Mouse (Mus musculus): ENCODE measurements at regions not wholly inside any gene's neighbourhood (a gene's known extent, or its start where the extent isn't known, plus 50 kb on each side); places are given as distances from the start of the nearest gene placed in this dataset.
A peak's percentile ranks its signal among the peaks of the same experiment; 100 is the strongest.

DNA sequence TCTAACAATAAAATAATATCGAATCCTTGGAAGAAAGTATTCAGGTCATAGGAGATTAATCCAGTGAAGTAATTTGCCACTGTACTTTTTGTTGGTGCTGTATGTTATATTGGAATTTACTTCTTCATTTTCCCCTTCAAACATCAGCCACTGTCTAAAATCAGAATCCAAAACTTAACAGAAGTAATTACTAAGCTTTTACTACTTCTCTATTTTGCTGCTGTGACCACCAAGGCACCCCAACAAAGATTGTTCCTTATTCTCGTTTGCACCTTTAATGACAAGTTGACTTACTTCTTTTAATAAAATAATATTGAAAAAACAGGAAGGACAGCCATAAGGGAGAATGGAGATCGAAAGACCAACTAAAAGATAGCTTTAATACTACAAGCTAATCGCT is 1130.1 kb upstream of the Cited2 start:
- DNase-seq (ENCODE audit: low spot score) = no peak

DNA sequence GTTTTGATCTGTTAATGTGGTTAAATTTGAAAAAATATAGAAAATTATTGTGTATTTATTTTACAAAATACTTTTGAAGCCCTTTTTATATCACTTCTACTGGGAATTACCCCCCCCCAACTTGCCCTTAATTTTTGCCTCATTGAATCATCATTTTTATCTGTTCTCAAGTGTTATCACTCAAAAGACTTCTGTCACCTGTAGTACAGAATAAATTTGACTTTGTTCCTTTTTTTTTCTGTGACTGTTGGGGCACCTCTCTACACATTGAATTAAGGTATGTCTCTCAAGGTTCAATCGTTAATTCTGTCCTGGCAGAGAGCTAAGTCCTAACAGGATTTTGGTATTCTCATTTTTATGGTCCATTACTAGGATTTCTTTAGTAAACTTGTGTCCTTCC is 1123.0 kb upstream of the Cited2 start:
- no peak for DNase-seq (ENCODE audit: low spot score)

DNA sequence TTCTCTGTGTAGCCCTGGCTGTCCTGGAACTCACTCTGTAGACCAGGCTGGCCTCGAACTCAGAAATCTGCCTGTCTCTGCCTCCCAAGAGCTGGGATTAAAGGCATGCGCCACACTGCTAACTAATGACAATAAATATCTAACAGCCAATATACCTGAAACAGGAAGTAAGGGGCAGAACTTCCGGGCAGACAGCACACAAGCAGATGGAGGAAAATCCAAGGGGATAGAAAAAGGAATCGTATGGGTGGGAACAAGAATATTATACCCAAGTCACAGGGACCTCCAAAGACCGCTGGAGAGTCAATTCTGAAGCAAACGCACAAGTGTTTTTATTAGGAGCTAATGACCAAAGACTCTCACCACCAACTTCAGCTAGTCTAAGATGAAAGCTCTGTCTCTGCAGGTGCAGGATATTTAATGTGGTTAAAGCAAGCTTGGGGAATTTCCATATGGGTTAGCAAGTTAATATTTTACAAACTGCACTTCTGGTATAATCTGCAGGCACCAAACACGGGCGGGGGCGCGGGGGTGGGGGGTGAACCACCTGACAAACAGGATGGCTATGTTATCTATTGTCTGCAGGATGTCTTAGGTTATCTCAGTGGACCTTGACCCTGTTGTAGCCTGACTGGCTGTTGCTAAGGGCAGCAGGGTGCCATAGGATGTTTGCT is 1122.3 kb upstream of the Cited2 start:
- DNase-seq (ENCODE audit: low spot score) = peak; percentile 90

GRCm38 (mm10) chr10:16601225-16601595 is 1121.8 kb upstream of the Cited2 start:
- no peak for DNase-seq (ENCODE audit: low spot score)

DNA sequence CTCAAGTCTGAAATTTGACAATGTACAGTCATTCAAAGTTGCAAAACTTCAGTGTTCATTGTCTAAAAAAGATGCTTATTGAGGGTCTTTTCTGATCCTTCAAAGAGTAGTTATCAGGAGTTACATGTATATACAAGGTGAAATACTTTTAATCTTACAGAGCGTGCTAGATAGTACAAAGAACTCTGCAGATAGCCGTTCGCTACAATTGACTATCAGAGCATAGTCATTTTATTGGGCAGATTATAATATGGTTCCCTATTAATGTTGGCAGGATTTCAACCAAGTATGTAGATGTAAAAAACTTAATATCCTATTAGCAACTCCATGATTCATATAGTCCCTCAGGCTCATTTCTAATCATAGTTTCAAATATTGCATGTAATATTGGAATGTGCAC is 1114.7 kb upstream of the Cited2 start:
- no peak for DNase-seq (ENCODE audit: low spot score)

DNA sequence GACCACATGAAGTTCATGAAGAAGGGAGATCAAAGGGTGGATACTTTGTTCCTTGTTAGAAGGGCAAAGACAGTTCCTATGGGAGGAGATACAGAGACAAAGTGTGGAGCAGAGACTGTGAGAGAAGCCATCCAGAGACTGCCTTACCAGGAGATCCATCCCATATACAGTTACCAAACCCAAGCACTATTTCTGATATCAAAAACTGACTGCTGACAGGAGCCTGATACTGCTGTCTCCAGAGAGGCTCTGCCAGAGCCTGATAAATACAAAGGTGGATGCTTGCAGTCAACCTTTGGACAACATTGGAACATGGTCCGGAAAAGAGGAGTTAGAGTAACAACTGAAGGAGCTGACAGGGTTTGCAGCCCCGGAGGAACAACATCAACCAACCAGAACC is 1104.3 kb upstream of the Cited2 start:
- DNase-seq (ENCODE audit: low spot score) = no peak

DNA sequence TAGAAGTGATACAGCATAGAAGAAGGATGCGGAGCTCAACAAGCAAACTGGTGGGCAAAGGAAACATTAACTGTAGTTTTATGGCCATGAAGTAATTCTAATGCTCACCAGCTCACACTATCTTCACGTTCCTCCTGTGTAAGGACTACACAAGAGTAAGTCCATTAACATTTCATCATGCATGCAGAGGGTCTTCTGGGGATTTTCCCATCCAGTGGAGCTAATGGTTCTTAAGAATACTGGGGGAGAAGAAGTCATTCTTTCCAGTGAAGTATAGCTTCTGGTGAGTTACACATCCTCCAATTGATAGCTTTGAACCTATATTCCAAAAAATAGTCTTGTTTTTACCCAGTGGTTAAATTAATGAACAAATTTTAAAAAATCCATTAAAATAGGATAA is 1103.4 kb upstream of the Cited2 start:
- no peak for DNase-seq (ENCODE audit: low spot score)

DNA sequence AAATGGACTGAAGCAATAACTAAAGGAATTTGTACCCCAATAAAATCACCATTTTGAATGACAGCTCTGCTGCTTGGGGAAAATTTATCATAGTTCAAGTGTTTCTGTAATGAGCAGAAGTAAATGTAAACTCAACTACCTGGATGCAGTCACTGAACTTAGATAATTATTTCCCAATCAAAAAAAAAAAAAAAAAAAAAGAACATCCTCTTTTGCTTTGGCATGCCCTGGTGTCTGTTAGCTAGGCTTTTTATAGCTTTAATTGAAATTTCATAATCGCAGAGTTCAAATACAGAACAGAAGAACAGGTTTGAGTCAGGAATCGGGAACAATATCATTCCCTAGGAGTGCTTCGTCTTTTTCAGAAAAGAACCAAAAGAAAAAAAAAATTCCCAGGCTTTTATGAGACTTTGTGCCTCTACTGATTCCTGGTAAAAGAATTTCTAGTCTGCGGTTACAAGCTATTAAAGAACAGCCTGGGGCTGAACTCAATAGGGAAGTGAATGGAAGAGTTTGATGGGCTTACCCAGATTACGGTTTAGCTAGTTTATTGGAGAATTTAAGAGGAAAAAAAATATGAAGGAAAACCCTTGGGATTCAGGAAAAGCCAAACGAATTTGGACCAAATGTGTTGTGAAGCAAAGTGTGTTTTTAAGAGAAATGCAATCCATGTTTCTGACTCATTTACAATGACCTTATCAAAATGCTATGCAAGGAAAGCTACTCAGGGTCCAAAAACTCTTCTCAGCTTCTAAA is 1102.0 kb upstream of the Cited2 start:
- DNase-seq (ENCODE audit: low spot score) = no peak

DNA sequence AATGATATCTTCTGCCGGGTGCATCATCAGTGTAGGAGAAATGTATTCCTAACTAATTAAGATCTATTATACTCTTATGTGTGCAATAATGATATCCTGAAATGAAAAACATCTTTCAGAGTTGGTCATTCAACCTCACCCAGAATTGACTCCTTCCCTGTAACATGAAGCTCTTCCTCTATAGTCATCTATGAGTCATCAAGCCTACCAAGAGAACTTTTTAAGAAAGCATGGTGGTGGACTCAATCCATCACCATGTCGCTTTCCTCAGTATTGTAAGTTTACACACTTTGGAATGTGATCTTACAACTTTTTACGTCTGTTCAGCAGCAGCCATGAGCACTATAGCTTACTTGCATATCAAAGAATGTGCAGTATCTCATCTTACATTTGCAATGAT is 1100.2 kb upstream of the Cited2 start:
- DNase-seq (ENCODE audit: low spot score) = no peak

GRCm38 (mm10) chr10:16633236-16633635 is 1089.8 kb upstream of the Cited2 start:
- no peak for DNase-seq (ENCODE audit: low spot score)

- DNase-seq (ENCODE audit: low spot score) = no peak
These were observed 1087.6 kb upstream of the Cited2 start for GRCm38 (mm10) chr10:16635463-16635862.

DNA sequence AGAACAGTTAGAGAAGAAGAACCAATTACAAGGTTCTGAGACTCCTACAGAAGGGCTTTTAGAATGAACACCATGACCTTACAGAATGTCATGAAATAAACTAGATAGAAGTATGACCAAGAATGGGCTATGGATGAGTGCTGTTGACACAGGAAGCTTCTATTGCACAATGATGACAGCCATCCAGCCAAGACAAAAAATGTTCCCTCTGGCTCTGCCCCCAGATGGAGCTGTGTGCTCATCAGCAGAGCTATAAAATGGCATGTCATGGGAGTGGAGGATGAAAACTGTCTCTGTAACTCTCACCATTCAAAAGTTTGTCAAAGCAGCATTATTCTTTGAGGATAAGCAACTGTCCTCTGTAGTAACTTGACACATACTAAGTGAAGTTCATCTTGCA is 1086.0 kb upstream of the Cited2 start:
- DNase-seq (ENCODE audit: low spot score) = peak; percentile 9

DNA sequence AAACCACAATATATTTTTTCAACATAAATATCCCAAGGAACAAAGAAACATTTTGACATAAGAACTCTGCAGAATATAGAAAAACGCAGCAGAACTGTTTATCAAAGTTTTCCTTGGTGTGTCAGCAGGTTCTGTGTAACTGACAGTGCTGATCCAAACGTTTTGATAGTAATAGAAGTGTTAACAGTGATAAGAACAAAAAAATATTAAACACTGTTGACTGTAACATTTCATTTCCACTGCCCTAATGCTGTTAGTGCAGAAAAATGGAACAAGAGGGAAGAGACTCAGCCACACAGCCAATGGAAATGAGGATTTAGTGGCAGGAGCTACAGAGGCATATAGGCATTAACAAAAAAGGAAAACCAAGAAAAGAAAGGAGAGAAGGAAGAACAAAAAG is 1084.9 kb upstream of the Cited2 start:
- DNase-seq (ENCODE audit: low spot score) = no peak

DNA sequence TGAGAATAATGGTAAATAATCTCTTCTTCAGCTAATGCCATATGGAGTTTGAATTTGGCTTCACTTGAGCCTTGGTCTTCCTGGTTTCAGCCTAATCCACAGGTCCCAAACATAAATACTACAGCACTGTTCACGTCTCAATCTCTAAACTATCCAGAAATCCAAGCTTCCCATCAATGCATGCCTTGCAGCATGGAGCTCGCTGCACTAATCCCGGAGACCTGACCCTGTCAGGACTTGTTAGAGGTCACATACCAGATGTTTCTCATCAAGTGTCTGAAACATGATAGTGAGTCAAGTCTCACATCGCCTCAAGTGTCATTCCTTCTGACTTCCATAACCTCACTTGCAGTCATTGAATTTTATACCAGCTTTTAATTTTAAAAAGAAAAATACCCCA is 1082.9 kb upstream of the Cited2 start:
- DNase-seq (ENCODE audit: low spot score) = peak; percentile 20

DNA sequence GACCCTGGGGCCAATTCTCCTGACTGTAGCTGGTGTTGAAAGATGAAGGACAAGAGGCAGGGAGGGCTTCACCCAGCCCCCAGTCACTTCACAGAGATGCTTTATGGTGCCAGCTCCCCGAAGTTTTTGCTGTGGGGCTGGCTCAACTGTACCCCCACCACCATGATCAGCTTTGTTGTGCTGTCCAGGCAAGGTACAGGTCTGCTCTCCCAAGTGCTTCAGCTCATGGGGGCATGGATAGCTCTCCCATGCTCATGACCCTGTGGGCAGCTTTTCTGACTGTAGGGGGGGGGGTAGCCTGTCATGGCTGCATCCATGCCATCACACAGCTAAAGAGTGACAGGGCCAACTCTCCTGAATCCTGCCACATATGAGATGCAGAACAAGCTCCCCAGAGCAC is 1072.9 kb upstream of the Cited2 start:
- DNase-seq (ENCODE audit: low spot score) = no peak

DNA sequence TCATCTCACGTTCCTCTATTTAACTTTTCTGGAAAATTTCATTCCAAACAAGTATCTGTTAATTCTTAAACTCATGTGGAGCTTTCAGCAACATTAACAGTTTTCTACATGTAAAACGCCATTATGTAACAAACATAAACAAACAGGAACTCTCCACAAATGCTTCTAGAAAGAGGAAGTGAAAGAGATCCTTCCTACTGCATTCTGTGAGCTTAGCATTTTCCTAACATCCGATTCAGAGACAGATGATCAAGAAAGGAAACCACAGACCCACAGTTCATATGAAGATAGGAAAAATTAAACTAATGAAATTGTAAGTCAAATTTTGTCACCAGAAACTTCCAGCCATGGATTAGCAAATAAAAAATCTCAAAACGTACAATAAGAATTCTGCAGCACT is 1070.6 kb upstream of the Cited2 start:
- no peak for DNase-seq (ENCODE audit: low spot score)

- DNase-seq (ENCODE audit: low spot score) = no peak
These were observed 1058.5 kb upstream of the Cited2 start for GRCm38 (mm10) chr10:16664483-16664882.

GRCm38 (mm10) chr10:16670286-16670685 is 1052.7 kb upstream of the Cited2 start:
- no peak for DNase-seq (ENCODE audit: low spot score)

GRCm38 (mm10) chr10:16681001-16681400 is 1042.0 kb upstream of the Cited2 start:
- DNase-seq (ENCODE audit: low spot score) = no peak

DNA sequence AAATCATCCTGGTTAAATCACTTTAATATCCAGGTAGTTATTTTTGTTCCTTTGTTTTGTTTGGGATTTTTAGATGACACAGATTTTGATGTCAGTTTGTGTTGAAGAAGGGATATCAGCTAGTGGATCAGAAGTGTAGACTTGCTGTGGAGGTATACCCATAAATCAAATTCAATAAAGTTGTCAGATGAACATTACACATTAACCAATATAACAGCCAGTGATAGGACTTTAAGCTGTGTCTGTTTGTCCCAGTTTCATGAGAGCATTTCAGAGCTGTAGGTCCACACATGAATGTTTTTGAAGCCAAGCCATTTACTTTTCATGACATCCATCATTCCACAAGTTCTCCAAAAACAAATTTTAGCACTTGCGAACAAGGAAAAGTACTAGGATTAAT is 1037.7 kb upstream of the Cited2 start:
- no peak for DNase-seq (ENCODE audit: low spot score)

GRCm38 (mm10) chr10:16706976-16707375 is 1016.0 kb upstream of the Cited2 start:
- DNase-seq (ENCODE audit: low spot score) = no peak

DNA sequence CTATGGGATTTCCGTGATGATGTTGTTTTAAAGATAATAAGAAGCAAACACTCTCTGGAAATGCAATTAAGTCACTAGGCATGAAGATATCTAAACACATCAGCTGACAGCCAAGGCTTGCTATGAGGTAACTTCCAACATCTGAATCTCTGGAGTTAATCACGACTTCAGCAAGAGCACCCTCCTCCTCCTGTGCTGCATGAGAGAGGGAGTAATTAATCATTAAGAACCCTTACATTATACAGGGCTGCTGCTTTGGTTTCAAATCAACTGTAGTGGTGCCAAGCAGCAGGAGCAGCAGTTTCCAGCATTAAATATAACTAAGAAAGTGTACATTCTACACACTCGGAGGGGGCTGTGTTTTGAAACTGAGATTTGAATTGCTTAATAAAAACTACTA is 1009.9 kb upstream of the Cited2 start:
- DNase-seq (ENCODE audit: low spot score) = no peak

DNA sequence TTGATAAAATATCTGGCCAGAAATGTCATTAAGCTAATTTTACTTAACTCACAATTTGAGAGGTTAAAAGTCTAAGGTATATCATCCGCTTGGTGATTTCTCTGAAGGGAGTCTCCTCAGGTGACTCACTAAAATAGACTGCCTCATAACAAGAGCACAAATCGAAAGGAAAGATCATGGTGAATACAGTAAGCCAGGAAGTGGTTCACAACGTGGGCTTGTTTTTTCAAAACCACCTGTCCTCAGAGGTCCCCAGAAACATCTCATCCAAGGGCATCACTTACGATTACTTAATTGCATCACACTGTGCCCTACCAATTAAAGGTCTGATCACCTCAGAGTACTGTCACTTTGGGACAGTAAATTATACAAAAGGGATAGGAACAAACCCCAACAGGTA is 1009.0 kb upstream of the Cited2 start:
- no peak for DNase-seq (ENCODE audit: low spot score)

DNA sequence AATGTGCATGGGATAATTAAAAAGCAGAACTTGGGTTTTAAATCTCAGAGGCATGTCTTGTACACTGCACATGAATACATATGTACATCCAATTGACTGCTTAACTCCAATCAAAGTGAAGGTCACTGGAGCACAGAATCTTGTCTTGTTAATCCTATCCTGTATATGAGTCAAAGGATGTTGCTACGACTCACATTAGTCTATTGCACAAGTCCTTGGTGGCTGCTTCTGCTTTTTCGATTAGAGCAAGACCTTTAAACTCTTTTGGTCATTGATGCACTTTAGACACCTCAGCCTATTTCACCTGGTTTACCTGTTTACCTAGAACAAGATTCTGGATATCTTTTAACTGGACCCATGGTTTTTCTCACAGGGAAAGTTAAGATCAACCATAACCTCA is 1008.5 kb upstream of the Cited2 start:
- DNase-seq (ENCODE audit: low spot score) = no peak
